Mouse (Mus musculus): ENCODE measurements around the gene Pcnp. TPM values are rescaled to one million over a fixed set of nuclear protein-coding genes. Genes with fewer than 3 reads are reported as not detected.

The Pcnp gene
- polyA plus RNA-seq, 1 experiment from 2014 or later, result 195 TPM

GRCm38 (mm10) chr16:55974256-55974902, 55.2 kb downstream of the Pcnp start:
- Histone ChIP-seq H3K36me3 (ENCODE audit: control insufficient read depth, insufficient read depth, low read length) (peaks cover 22% of the 10 kb centered on the region), H3K4me3 (ENCODE audit: low read depth, low read length) (peak overlapping the region; percentile 99), H3K4me2 (peak overlapping the region; percentile 88), H3K4me1 (replicated peaks; ENCODE audit: control insufficient read depth, insufficient read depth, low read length) (peaks cover 25% of the 10 kb centered on the region), H3K9ac (ENCODE audit: low read depth, low read length) (peak overlapping the region; percentile 96), H3K9me3 (ENCODE audit: control insufficient read depth, low read length) (no peaks in the 10 kb centered on the region), H3K27ac (ENCODE audit: low read depth, low read length) (peak overlapping the region; percentile 86), H3K27me3 (replicated peaks; ENCODE audit: control insufficient read depth, insufficient read depth, low read length) (no peaks in the 10 kb centered on the region)
- DNase-seq (ENCODE audit: low spot score), result peak; percentile 91
- WGBS, result under 1% methylated on average over 55 of the region's 55 CpGs
- ATAC-seq (replicated peaks; ENCODE audit: low FRiP score), result peak; percentile 86

DNA sequence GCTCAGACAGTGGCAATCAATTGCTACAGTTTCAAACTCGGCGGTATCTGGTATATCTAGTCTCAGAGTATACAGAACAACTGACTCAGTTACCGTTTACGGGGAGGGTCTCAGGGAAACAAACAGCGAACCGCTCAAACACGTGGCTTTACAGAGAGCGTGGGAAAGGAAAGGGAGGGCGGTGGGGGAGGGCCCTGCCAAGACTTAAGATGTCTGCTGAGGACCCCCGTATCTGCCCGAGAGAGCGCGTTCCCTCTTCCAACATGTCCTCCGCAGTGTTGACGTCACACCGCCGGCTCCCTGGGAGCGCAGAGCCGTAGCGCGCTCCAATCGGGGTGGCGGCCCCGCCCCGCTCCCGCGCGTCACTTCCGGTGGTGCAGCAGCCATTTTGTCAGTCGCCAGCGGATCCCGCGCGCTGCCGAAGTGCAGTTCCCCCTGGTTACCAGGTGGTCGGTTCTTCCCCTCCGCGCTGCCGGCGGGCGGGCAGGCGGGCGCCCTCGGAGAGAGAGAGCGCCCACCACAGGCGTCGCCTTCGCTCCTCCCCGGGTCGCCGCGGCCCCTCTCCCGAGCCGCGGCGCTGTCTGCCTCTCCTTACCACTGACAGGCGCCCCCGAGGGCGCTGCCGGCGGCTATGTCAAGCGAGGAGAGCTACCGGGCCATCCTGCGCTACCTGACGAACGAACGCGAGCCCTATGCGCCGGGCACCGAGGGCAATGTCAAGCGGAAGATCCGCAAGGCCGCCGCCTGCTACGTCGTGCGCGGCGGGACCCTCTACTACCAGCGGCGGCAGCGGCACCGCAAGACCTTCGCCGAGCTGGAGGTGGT, 55.9 kb downstream of the Pcnp start, which contains the start of gene Zbtb11:
TSS of gene Zbtb11 (plus strand) at position 453 of the 825 bp plus-strand sequence.
- Histone ChIP-seq H3K36me3 (ENCODE audit: control insufficient read depth, insufficient read depth, low read length) (peaks cover 27% of the 10 kb centered on the region), H3K27ac (ENCODE audit: low read depth, low read length) (peak within 1 kb of the TSS; percentile 86), H3K4me2 (peak within 1 kb of the TSS; percentile 88), H3K9me3 (ENCODE audit: control insufficient read depth, low read length) (no peaks in the 10 kb centered on the region), H3K4me1 (replicated peaks; ENCODE audit: control insufficient read depth, insufficient read depth, low read length) (peaks cover 29% of the 10 kb centered on the region), H3K4me3 (ENCODE audit: low read depth, low read length) (peak within 1 kb of the TSS; percentile 99), H3K9ac (ENCODE audit: low read depth, low read length) (peak within 1 kb of the TSS; percentile 96), H3K27me3 (replicated peaks; ENCODE audit: control insufficient read depth, insufficient read depth, low read length) (no peaks in the 10 kb centered on the region)
- ATAC-seq (replicated peaks; ENCODE audit: low FRiP score) (peak; percentile 93), DNase-seq (ENCODE audit: low spot score) (peak; percentile 100)
- WGBS, result under 1% methylated on average over 77 of the region's 86 CpGs

- Histone ChIP-seq H3K27ac (ENCODE audit: low read depth, low read length) (peak overlapping the region; percentile 86), H3K4me3 (ENCODE audit: low read depth, low read length) (peak overlapping the region; percentile 99), H3K4me2 (peak overlapping the region; percentile 65), H3K9me3 (ENCODE audit: control insufficient read depth, low read length) (no peaks in the 10 kb centered on the region), H3K9ac (ENCODE audit: low read depth, low read length) (peak overlapping the region; percentile 53), H3K4me1 (replicated peaks; ENCODE audit: control insufficient read depth, insufficient read depth, low read length) (peaks cover 30% of the 10 kb centered on the region), H3K36me3 (ENCODE audit: control insufficient read depth, insufficient read depth, low read length) (peaks cover 29% of the 10 kb centered on the region), H3K27me3 (replicated peaks; ENCODE audit: control insufficient read depth, insufficient read depth, low read length) (no peaks in the 10 kb centered on the region)
- ATAC-seq (replicated peaks; ENCODE audit: low FRiP score), result no peak
- WGBS, result 48% methylated on average over 10 of the region's 10 CpGs
- DNase-seq (ENCODE audit: low spot score), result no peak
These were observed 56.8 kb downstream of the Pcnp start for GRCm38 (mm10) chr16:55972626-55973201.

DNA sequence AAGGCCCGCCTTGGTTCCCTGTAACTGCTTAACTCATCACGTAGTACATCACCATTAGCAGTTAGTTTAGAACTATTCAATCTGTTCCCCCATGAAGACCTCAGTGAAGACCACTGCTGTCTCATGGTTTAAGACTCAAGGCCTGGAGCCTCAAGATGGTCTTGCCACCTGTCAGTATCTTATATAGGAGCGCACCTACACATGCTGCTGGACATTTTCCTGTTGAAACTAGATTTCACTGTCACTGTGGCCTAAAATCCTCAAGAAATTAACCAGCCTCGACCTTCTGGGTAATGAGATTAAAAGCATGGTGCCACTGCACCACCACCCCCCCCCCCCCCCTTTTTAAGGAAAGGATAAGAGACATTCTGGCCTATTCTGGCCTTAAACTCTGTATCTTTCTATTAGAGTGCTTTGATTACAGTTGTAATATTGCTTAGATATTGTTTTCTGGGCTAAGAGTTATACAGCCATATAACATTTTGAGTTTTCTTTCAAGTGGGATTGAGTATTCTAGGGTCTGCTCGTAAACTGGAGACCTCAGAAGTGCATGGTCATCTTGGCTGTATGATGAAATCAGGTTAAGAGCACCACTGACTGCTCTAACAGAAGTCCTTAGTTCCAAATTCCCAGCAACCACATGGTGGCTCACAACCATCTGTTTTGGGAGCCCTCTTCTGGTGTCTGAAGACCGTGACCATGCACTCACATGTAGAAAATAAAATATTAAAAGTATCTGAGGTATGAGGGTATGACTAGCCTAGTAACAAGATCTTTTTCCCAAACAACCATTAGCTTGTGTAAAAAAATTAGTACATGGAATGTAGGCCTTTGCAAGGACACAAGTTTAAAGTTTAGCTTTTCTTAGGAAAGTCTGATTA, 57.6 kb downstream of the Pcnp start:
- H3K27me3 ChIP-seq (replicated peaks; ENCODE audit: control insufficient read depth, insufficient read depth, low read length), result no peaks in the 10 kb centered on the region
- H3K4me2 ChIP-seq, result peak overlapping the region; percentile 65
- DNase-seq (ENCODE audit: low spot score) (no peak), ATAC-seq (replicated peaks; ENCODE audit: low FRiP score) (no peak)
- 69% methylated on average over 6 of the region's 6 CpGs for WGBS
- H3K4me3 ChIP-seq (ENCODE audit: low read depth, low read length), result no peak overlapping the region
- H3K27ac ChIP-seq (ENCODE audit: low read depth, low read length), result peak overlapping the region; percentile 49
- H3K9me3 ChIP-seq (ENCODE audit: control insufficient read depth, low read length), result no peaks in the 10 kb centered on the region
- H3K9ac ChIP-seq (ENCODE audit: low read depth, low read length), result no peak overlapping the region
- peaks cover 29% of the 10 kb centered on the region for H3K36me3 ChIP-seq (ENCODE audit: control insufficient read depth, insufficient read depth, low read length)
- peaks cover 34% of the 10 kb centered on the region for H3K4me1 ChIP-seq (replicated peaks; ENCODE audit: control insufficient read depth, insufficient read depth, low read length)

DNA sequence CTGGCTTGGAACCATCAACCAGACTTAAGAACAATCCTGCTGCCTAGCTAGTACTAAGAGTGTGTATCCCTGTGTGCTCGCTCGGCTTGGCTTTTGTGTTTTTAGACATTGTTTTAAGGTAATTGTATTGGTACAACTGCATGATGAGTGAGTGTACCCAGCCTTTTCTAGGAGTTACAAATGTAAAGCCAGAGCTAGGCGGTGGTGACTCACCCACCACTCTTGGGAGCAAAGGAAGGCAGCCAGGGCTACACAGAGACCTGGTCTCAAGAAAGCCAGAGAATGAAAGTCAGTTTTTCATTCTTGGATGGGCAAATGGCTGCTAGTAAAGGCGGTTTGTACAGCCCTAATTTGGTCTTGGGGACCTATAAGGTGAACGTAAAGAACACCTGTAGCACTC, 59.1 kb downstream of the Pcnp start:
- H3K4me2 ChIP-seq, result no peak overlapping the region
- 90% methylated on average over 5 of the region's 5 CpGs for WGBS
- peaks cover 30% of the 10 kb centered on the region for H3K4me1 ChIP-seq (replicated peaks; ENCODE audit: control insufficient read depth, insufficient read depth, low read length)
- no peak overlapping the region for H3K27ac ChIP-seq (ENCODE audit: low read depth, low read length)
- H3K27me3 ChIP-seq (replicated peaks; ENCODE audit: control insufficient read depth, insufficient read depth, low read length), result no peaks in the 10 kb centered on the region
- H3K9ac ChIP-seq (ENCODE audit: low read depth, low read length), result no peak overlapping the region
- H3K9me3 ChIP-seq (ENCODE audit: control insufficient read depth, low read length), result no peaks in the 10 kb centered on the region
- ATAC-seq (replicated peaks; ENCODE audit: low FRiP score) (no peak), DNase-seq (ENCODE audit: low spot score) (no peak)
- no peak overlapping the region for H3K4me3 ChIP-seq (ENCODE audit: low read depth, low read length)
- H3K36me3 ChIP-seq (ENCODE audit: control insufficient read depth, insufficient read depth, low read length), result peaks cover 29% of the 10 kb centered on the region

DNA sequence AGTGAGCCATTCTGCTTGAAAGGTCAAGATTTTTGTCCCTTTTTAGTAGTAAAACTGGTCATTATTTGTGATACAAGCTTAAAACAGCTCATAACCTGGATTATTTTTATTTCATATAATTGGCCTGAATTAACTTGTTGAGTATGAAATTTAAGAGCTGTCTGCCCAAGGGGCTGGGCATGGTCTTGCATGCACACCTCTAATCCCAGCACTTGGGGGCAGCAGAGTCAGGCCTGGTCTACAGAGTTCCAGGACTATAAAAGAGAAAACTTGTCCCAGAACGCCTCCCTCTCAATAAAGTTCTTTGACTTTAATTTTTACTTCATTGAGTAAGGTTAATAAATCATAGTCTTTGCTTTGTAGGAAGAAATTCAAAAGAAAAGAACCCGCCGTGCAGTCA, 60.4 kb downstream of the Pcnp start:
- H3K4me3 ChIP-seq (ENCODE audit: low read depth, low read length), result peak overlapping the region; percentile 5; the same call in 1 of the 2 replicates
- H3K27me3 ChIP-seq (replicated peaks; ENCODE audit: control insufficient read depth, insufficient read depth, low read length), result no peaks in the 10 kb centered on the region
- H3K4me1 ChIP-seq (replicated peaks; ENCODE audit: control insufficient read depth, insufficient read depth, low read length), result peaks cover 26% of the 10 kb centered on the region
- H3K9ac ChIP-seq (ENCODE audit: low read depth, low read length), result no peak overlapping the region
- DNase-seq (ENCODE audit: low spot score) (no peak), ATAC-seq (replicated peaks; ENCODE audit: low FRiP score) (no peak)
- H3K27ac ChIP-seq (ENCODE audit: low read depth, low read length), result no peak overlapping the region
- no peaks in the 10 kb centered on the region for H3K9me3 ChIP-seq (ENCODE audit: control insufficient read depth, low read length)
- WGBS, result 88% methylated on average over 3 of the region's 3 CpGs
- peaks cover 29% of the 10 kb centered on the region for H3K36me3 ChIP-seq (ENCODE audit: control insufficient read depth, insufficient read depth, low read length)
- H3K4me2 ChIP-seq, result peak overlapping the region; percentile 40; the same call in 1 of the 2 replicates

DNA sequence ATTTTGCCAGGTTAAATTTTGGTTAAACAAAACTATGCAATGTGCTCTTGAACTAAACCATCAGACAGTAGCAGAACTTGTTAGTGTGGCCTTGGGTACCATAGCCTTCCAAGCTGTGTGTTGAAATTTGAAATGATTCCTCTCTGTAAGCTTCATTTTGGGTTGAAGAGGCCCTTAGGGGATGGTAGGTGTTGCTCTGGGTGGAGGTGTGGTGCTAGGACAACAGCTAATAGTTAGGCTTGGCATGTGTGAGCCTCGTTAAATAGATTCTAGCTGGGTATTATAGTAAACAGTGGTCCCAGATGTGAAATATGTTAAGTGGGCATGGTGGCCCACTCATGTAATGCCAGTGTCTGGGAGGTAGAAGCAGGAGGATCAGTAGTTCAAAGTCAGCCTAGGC, 62.3 kb downstream of the Pcnp start:
- H3K4me1 ChIP-seq (replicated peaks; ENCODE audit: control insufficient read depth, insufficient read depth, low read length), result peaks cover 19% of the 10 kb centered on the region
- no peaks in the 10 kb centered on the region for H3K9me3 ChIP-seq (ENCODE audit: control insufficient read depth, low read length)
- peaks cover 29% of the 10 kb centered on the region for H3K36me3 ChIP-seq (ENCODE audit: control insufficient read depth, insufficient read depth, low read length)
- H3K27ac ChIP-seq (ENCODE audit: low read depth, low read length), result peak overlapping the region; percentile 86; the same call in 1 of the 2 replicates
- peak overlapping the region; percentile 85 for H3K4me3 ChIP-seq (ENCODE audit: low read depth, low read length)
- peak overlapping the region; percentile 86 for H3K4me2 ChIP-seq
- no peaks in the 10 kb centered on the region for H3K27me3 ChIP-seq (replicated peaks; ENCODE audit: control insufficient read depth, insufficient read depth, low read length)
- ATAC-seq (replicated peaks; ENCODE audit: low FRiP score) (no peak), DNase-seq (ENCODE audit: low spot score) (no peak)
- 33% methylated on average over 1 of the region's 1 CpGs for WGBS
- H3K9ac ChIP-seq (ENCODE audit: low read depth, low read length), result peak overlapping the region; percentile 94

Measured in liver, embryonic 11.5 days (tissue).